Mouse (Mus musculus) mature B cell (primary cell): ENCODE measurements around the gene Usp35.

Experiments used
- in situ Hi-C: fragments of 300-500 bp; cut with MboI; formaldehyde crosslinking; loops from 2 replicates; pipeline ENCODE4 v1.14.3; 2019

The Usp35 gene

DNA sequence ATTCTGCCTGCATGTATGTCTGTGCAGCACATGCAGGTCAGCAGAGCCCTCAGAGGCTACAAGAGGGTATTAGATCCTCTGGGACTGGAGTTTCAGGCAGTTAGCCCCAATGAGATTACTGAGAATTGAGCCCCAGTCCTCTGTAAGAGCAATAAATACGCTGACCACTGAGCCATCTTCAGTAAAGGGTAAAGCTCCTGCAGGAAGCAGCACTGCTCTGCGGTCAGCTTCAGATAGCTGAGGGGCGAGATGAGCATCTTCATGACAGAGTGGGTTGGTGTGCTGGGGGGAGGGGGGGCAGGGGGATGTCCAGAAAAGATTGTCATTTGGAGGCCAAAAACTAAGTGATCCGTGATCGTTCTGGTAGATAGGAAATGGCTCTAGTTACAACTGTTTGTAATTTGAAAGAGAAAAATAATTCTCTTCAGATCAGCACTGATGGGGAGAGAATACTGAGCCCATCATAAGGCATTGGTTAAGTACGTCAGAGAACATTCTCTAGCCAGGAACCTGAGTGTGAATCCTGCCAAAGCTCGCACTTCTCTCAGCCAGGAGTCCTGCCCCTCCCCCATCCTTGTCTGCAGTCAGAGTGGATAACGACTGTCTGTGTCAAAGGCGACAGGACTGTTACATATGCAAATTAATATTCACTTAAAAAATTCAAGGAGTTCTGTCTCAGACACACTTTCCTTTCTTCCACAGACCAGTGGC is 14.4 kb upstream of the Usp35 start:
- in situ Hi-C loops = no loop called here

DNA sequence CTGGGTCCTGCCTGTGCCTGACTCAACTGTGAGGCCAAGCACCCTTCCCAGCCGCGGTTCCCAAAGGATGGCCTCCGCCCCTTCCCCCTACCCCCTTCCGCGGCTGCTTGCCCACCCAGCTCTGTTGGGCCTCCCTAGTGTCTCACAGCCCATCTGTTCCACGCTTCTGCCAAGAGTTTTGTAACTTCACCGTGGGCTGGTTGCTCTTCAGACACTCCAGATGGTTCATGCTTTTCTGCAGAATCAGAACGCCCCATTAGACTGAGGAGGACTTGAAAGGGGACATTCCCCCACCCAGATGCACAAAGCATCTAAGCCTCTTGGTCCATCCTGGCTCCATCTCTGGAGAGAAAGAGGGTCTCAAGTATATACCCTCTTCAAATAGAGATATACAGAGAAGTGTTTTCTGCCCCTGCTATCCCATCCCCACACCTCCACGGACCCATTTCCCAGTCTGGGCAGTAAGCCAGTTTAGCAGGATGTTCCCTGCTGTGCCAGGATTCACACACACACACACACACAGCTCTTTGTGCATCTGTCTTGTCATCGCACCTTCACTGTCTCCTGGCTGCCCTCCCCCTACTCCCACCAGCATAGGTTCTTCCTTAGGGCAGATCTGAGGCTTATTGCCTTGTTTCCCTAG is 13.5 kb upstream of the Usp35 start:
- in situ Hi-C loops = no loop called here

- in situ Hi-C loops = no loop called here
Observed at GRCm38 (mm10) chr7:97344655-97345054, 12.8 kb upstream of the Usp35 start.

- in situ Hi-C loops = no loop called here
Observed at GRCm38 (mm10) chr7:97342961-97343360, 11.1 kb upstream of the Usp35 start.

GRCm38 (mm10) chr7:97340907-97341849 is 9.4 kb upstream of the Usp35 start:
- in situ Hi-C loops = no loop called here

DNA sequence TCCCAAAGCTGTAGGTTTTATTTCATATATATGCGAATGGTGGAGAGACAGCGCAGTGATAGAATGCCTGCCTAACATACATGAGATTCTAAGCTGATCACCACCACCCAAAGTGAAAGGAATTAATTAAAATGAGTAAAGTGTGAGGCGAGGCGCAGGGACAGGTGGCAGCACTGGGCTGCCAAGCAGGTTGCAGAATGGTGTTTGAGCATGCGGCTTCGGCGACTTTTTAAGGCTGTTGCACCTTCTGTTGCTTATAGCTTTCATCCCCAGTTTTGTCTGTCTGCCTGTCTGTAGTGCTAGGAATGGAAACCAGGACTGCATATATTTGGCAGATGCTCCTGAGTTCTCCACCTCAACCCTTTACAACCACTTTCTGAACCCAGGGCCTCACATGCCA is 7.8 kb upstream of the Usp35 start:
- in situ Hi-C loops = no loop called here

- in situ Hi-C loops = no loop called here
Observed at GRCm38 (mm10) chr7:97338593-97338992, 6.8 kb upstream of the Usp35 start.

DNA sequence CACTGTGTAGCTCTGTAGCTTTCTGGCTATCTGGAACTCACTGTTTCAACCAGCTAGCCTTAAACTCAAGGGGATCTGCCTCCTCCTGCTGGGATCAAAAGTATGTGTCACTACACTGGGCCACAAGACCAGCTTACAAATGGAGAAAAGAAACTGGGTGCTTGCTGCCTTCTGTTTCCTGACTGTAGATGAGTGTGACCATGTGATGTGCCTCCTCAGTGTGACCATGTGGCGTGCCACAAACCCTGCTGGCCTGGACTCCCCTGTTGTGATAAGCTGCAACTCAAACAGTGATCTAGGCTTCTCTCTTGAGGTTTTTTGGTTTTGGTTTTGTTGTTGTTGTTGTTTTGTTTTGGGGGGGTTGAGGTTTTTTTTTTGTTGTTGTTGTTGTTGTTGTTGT is 4.9 kb upstream of the Usp35 start:
- in situ Hi-C loops = no loop called here

DNA sequence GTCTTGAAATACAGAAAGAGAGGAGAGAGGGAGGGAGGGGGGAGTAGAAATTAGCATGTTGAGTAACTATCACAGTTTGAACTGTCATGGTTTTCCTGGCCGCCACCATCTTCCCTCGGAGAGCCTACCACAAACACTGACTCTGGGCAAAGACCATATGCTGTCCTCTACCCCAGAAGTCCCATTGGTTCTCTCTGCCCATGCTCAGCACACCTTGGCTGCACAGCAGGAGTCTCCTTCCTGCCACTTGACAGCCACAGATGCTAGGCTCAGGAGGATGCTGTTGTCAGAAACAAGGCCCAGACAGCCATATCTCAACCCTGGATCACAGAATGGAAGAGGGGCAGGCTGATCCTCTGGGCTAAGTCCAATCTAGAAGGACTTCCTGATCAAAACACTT is 2.6 kb upstream of the Usp35 start:
- in situ Hi-C loops = no loop called here

DNA sequence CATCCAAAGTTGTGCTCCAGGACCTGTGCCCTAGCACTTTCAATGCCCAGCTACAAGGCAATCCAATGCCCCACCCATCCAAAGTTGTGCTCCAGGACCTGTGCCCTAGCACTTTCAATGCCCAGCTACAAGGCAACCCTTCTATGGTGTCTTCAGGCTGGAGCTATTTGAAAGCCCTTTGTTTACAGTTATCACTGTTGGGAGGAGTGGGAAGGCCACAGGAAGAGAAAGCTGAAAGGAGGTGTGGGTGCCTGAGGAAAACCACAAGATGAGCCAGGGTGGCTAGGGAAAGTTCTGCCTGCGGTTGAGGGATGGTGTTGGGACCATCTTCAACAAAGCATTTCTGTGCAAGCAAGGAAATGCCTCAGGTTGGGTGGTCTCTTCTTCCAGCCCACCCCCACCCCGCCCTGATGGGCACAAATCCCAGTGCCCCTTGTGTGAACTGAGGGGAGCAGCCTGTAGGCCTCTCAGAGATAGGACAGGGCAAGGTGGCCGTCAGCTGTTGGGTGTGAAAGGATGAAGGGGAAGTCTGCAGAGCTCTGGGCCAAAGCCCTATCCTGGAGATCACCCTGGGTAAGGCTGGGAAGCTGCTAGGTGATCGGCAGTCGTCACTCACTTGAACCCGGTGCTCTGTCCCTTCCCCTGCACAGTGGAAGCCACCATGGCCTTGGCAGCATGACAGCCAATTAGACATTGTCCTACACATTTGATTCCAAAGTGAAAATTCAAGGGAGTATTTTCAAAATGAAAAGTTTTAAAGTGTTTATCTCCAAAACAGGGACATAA is 1.5 kb upstream of the Usp35 start:
- in situ Hi-C loops = no loop called here

- in situ Hi-C loops = no loop called here
Observed at GRCm38 (mm10) chr7:97332667-97333041, 834 bp upstream of the Usp35 start.

- in situ Hi-C loops = no loop called here
Observed at GRCm38 (mm10) chr7:97330931-97331645, 732 bp downstream of the Usp35 start.

DNA sequence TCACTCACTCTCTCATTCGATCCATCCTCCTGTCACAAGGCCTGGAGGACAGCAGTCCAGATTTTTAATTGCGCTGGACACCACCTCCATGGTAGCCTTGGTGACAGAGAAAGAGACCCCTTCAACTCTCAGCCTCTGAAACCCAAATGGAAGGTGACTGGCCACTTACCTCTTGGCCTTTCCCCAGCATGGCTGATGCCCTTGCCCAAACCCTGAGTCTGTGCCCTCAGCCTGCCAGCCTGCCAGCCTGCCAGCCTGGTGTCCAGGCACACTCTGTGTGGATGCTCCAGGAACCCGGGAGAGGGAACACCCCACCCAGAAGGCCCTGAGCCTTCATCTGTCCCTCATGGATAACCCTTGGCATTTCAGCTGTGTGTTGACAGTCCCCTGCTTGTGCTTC is 2.1 kb downstream of the Usp35 start:
- in situ Hi-C loops = no loop called here

DNA sequence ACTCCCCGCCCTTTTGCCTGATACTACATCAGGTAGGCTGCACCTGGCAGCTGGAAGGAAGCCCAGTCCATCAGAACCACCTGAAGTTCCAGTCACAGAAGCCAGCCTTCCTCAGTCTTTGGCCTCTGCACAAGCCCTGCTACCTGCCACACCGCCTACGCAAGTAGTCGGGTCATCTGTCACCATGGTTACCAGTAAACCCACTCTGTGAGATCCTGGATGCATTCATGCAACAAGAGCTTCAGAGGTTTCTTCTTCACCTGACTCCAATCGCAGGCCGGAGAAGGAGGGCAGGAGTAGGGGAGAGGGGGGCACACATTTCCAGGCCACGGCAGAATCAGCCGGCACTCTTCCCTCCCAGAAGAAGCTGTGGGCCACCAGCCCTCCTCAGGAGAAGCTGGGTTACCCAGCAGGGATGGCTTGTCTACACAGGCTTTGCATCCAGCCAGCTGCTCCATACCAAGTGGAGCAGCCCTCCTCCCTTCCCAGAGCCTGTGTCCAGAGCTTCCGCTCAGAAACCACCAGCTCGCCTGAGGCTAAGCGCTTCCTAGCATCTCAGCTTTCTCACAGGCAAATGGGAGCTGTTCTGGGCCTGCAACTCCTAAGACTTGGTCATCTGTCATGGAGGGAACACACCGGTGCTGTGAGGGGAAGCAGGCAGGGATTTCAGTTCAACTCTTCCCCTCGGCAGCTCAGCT is 2.8 kb downstream of the Usp35 start:
- in situ Hi-C loops = no loop called here

GRCm38 (mm10) chr7:97327376-97327775 is 4.4 kb downstream of the Usp35 start:
- in situ Hi-C loops = no loop called here

DNA sequence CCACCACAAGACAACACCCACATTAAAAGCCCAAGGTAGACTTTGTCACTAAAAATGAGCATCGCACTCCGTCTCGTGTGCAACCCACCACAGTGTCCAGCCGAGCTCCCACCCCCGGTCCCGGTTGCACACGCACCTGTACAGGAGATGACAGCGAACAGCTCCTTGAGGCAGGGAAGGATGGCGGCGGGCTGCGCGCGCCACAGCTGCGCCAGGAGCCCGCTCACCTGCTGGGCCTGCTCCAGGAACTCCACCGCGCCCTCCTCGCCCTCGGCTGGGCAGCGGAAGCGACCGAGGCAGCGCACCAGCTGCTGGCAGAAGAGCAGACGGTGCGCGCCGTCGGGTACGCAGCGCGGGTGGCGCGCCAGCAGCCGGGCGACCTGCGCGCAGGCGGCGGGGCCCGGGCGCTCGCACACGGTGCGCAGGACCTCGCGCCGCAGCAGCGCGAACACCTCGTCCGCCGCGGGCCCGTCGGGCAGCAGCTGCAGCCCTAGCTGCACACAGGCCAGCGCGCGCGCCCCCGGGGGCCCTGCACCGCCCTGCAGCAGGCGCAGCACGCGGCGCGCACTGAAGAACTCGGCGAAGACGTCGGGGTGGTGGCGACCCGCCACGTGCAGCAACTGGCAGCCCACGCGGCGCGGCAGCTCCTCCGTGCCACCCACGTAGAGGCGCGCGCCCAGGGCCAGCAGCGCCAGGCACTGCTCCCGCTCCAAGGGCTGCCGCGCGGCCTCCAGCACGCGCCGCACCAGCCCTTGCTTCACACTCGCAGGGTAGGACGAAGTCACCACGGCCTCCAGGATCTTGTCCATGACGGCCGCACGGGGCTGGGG is 6.4 kb downstream of the Usp35 start:
- in situ Hi-C loops = no loop called here

DNA sequence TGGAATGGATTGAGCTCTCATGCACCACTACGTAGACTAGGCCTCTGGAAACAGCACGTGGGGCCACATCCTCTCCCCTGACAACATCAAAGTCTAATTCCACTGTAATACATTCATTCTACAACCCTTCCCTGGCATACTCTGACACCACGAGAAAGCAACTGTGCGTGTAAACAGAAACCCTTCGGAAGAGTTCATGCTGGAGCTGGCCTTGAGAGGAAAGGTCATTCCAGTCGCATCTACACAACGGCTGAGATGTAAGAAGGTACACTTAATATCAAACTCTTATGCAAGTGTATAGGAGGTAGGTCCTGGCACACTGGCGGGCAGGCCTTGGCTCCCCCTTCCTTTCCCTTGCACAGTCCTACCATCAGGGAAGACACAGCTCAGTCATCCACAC is 7.5 kb downstream of the Usp35 start:
- in situ Hi-C loops = no loop called here

DNA sequence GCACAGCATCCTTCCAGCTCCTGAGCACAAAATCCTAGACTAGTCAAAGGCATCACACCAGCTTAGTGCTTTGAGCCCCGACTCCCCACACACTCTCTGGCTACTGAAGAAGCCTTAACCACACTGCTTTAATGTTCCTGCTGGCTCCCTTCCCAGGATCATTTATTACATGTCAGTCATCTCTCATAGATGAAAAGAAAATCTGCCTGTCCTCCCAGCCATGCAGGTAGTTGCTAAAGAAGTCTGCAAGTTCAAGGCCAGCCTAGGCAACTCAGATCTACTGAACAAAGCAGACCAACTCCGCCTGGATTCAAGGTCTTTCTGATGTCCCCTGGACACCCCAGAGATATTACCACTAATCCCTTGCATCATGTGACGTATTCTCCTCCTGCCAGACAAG is 14.1 kb downstream of the Usp35 start:
- in situ Hi-C loops = no loop called here

GRCm38 (mm10) chr7:97315656-97316055 is 16.2 kb downstream of the Usp35 start:
- in situ Hi-C loops = no loop called here

GRCm38 (mm10) chr7:97314646-97315045 is 17.2 kb downstream of the Usp35 start:
- in situ Hi-C loops = no loop called here
